Mouse (Mus musculus): ENCODE measurements around the gene Clmp. TPM values are rescaled to one million over a fixed set of nuclear protein-coding genes. Genes with fewer than 3 reads are reported as not detected.

The Clmp gene
- polyA plus RNA-seq, 1 experiment from 2014 or later: 1.7 TPM

GRCm38 (mm10) chr9:40737117-40737516 is 51.4 kb downstream of the Clmp start:
- no peak for DNase-seq
- whole genome bisulfite sequencing (ENCODE audit: insufficient replicate concordance): 57% methylated on average over 6 of the region's 6 CpGs
- no peak overlapping the region for H3K4me2 ChIP-seq
- no peaks in the 10 kb centered on the region for H3K36me3 ChIP-seq
- no peak overlapping the region for H3K27ac ChIP-seq
- H3K9ac ChIP-seq: no peak overlapping the region
- no peaks in the 10 kb centered on the region for H3K9me3 ChIP-seq (replicated peaks)
- H3K4me1 ChIP-seq (replicated peaks): no peaks in the 10 kb centered on the region
- ATAC-seq (ENCODE audit: low read depth): no peak
- H3K27me3 ChIP-seq: no peaks in the 10 kb centered on the region
- H3K4me3 ChIP-seq (replicated peaks): no peak overlapping the region

- Histone ChIP-seq H3K4me1 (replicated peaks) (peaks cover 15% of the 10 kb centered on the region), H3K27me3 (no peaks in the 10 kb centered on the region), H3K36me3 (no peaks in the 10 kb centered on the region), H3K9ac (no peak overlapping the region), H3K27ac (no peak overlapping the region), H3K4me2 (no peak overlapping the region), H3K4me3 (replicated peaks) (no peak overlapping the region), H3K9me3 (replicated peaks) (no peaks in the 10 kb centered on the region)
- WGBS (ENCODE audit: insufficient replicate concordance): 32% methylated on average over 7 of the region's 7 CpGs
- ATAC-seq (ENCODE audit: low read depth) (no peak), DNase-seq (no peak)
These were observed 57.8 kb downstream of the Clmp start for GRCm38 (mm10) chr9:40743525-40744034.

GRCm38 (mm10) chr9:40744233-40744632 is 58.5 kb downstream of the Clmp start:
- Histone ChIP-seq H3K27me3 (no peaks in the 10 kb centered on the region), H3K9me3 (replicated peaks) (no peaks in the 10 kb centered on the region), H3K4me1 (replicated peaks) (peaks cover 15% of the 10 kb centered on the region), H3K4me3 (replicated peaks) (no peak overlapping the region), H3K27ac (no peak overlapping the region), H3K9ac (no peak overlapping the region), H3K4me2 (no peak overlapping the region), H3K36me3 (no peaks in the 10 kb centered on the region)
- WGBS (ENCODE audit: insufficient replicate concordance): 18% methylated on average over 3 of the region's 3 CpGs
- DNase-seq (no peak), ATAC-seq (ENCODE audit: low read depth) (peak; percentile 50; the same call in 1 of the 2 replicates)

- no peaks in the 10 kb centered on the region for H3K36me3 ChIP-seq
- 64% methylated on average over 9 of the region's 9 CpGs for WGBS (ENCODE audit: insufficient replicate concordance)
- DNase-seq (no peak), ATAC-seq (ENCODE audit: low read depth) (no peak)
- no peaks in the 10 kb centered on the region for H3K27me3 ChIP-seq
- no peak overlapping the region for H3K27ac ChIP-seq
- no peaks in the 10 kb centered on the region for H3K9me3 ChIP-seq (replicated peaks)
- H3K9ac ChIP-seq: no peak overlapping the region
- no peak overlapping the region for H3K4me3 ChIP-seq (replicated peaks)
- peaks cover 15% of the 10 kb centered on the region for H3K4me1 ChIP-seq (replicated peaks)
- no peak overlapping the region for H3K4me2 ChIP-seq
These were observed 61.0 kb downstream of the Clmp start for GRCm38 (mm10) chr9:40746796-40747195.

GRCm38 (mm10) chr9:40747249-40747648 is 61.5 kb downstream of the Clmp start:
- Histone ChIP-seq H3K27ac (no peak overlapping the region), H3K36me3 (no peaks in the 10 kb centered on the region), H3K4me3 (replicated peaks) (no peak overlapping the region), H3K27me3 (no peaks in the 10 kb centered on the region), H3K9ac (no peak overlapping the region), H3K4me1 (replicated peaks) (peaks cover 15% of the 10 kb centered on the region), H3K9me3 (replicated peaks) (no peaks in the 10 kb centered on the region), H3K4me2 (no peak overlapping the region)
- DNase-seq: no peak
- ATAC-seq (ENCODE audit: low read depth): no peak
- 69% methylated on average over 9 of the region's 9 CpGs for WGBS (ENCODE audit: insufficient replicate concordance)

- H3K4me1 ChIP-seq (replicated peaks): no peaks in the 10 kb centered on the region
- H3K9me3 ChIP-seq (replicated peaks): no peaks in the 10 kb centered on the region
- H3K4me3 ChIP-seq (replicated peaks): no peak overlapping the region
- ATAC-seq (ENCODE audit: low read depth): no peak
- H3K4me2 ChIP-seq: no peak overlapping the region
- DNase-seq: no peak
- H3K36me3 ChIP-seq: no peaks in the 10 kb centered on the region
- 67% methylated on average over 8 of the region's 8 CpGs for WGBS (ENCODE audit: insufficient replicate concordance)
- H3K27ac ChIP-seq: no peak overlapping the region
- H3K9ac ChIP-seq: no peak overlapping the region
- H3K27me3 ChIP-seq: no peaks in the 10 kb centered on the region
These were observed 64.3 kb downstream of the Clmp start for GRCm38 (mm10) chr9:40749832-40750620.

GRCm38 (mm10) chr9:40751749-40752148 is 66.0 kb downstream of the Clmp start:
- ATAC-seq (ENCODE audit: low read depth): no peak
- Histone ChIP-seq H3K27me3 (no peaks in the 10 kb centered on the region), H3K4me2 (no peak overlapping the region), H3K9me3 (replicated peaks) (no peaks in the 10 kb centered on the region), H3K4me3 (replicated peaks) (no peak overlapping the region), H3K4me1 (replicated peaks) (peaks cover under 1% of the 10 kb centered on the region; the same call in 1 of the 2 replicates), H3K9ac (no peak overlapping the region), H3K36me3 (no peaks in the 10 kb centered on the region), H3K27ac (no peak overlapping the region)
- 73% methylated on average over 3 of the region's 3 CpGs for WGBS (ENCODE audit: insufficient replicate concordance)
- DNase-seq: no peak

- Histone ChIP-seq H3K4me1 (replicated peaks) (peaks cover 13% of the 10 kb centered on the region), H3K27ac (no peak overlapping the region), H3K4me3 (replicated peaks) (peak overlapping the region; percentile 24), H3K27me3 (no peaks in the 10 kb centered on the region), H3K9ac (no peak overlapping the region), H3K9me3 (replicated peaks) (no peaks in the 10 kb centered on the region), H3K36me3 (no peaks in the 10 kb centered on the region), H3K4me2 (peak overlapping the region; percentile 49)
- ATAC-seq (ENCODE audit: low read depth) (no peak), DNase-seq (peak; percentile 22)
- 19% methylated on average over 4 of the region's 4 CpGs for WGBS (ENCODE audit: insufficient replicate concordance)
These were observed 70.6 kb downstream of the Clmp start for GRCm38 (mm10) chr9:40756401-40756800.

GRCm38 (mm10) chr9:40757105-40757626 is 71.4 kb downstream of the Clmp start:
- ATAC-seq (ENCODE audit: low read depth) (peak; percentile 69), DNase-seq (no peak)
- Histone ChIP-seq H3K36me3 (no peaks in the 10 kb centered on the region), H3K27ac (no peak overlapping the region), H3K9me3 (replicated peaks) (no peaks in the 10 kb centered on the region), H3K4me2 (peak overlapping the region; percentile 49), H3K9ac (no peak overlapping the region), H3K27me3 (no peaks in the 10 kb centered on the region), H3K4me3 (replicated peaks) (peak overlapping the region; percentile 16; the same call in 1 of the 2 replicates), H3K4me1 (replicated peaks) (peaks cover 13% of the 10 kb centered on the region)
- WGBS (ENCODE audit: insufficient replicate concordance): 13% methylated on average over 12 of the region's 12 CpGs

GRCm38 (mm10) chr9:40757685-40758270 is 72.0 kb downstream of the Clmp start:
- Histone ChIP-seq H3K9me3 (replicated peaks) (no peaks in the 10 kb centered on the region), H3K27me3 (no peaks in the 10 kb centered on the region), H3K27ac (no peak overlapping the region), H3K4me3 (replicated peaks) (peak overlapping the region; percentile 27; the same call in 1 of the 2 replicates), H3K36me3 (no peaks in the 10 kb centered on the region), H3K4me2 (peak overlapping the region; percentile 49), H3K4me1 (replicated peaks) (peaks cover 13% of the 10 kb centered on the region), H3K9ac (no peak overlapping the region)
- DNase-seq: peak; percentile 42
- peak; percentile 75 for ATAC-seq (ENCODE audit: low read depth)
- 11% methylated on average over 22 of the region's 22 CpGs for WGBS (ENCODE audit: insufficient replicate concordance)

- Histone ChIP-seq H3K9me3 (replicated peaks) (no peaks in the 10 kb centered on the region), H3K27me3 (no peaks in the 10 kb centered on the region), H3K4me3 (replicated peaks) (no peak overlapping the region), H3K36me3 (no peaks in the 10 kb centered on the region), H3K4me1 (replicated peaks) (peaks cover 6% of the 10 kb centered on the region), H3K9ac (no peak overlapping the region), H3K27ac (no peak overlapping the region), H3K4me2 (no peak overlapping the region)
- 48% methylated on average over 6 of the region's 6 CpGs for WGBS (ENCODE audit: insufficient replicate concordance)
- ATAC-seq (ENCODE audit: low read depth) (no peak), DNase-seq (no peak)
These were observed 76.6 kb downstream of the Clmp start for GRCm38 (mm10) chr9:40762354-40762753.

Data from liver, embryonic 13.5 days (tissue).